Mouse (Mus musculus) lung, postnatal 25 days (tissue): ENCODE results near the gene Lrp6.

Source experiments
- DNase-seq: peaks from one replicate; pipeline ENCODE4 v3.0.0; 2022; ENCODE audit warnings: low spot score

Lrp6 gene

DNA sequence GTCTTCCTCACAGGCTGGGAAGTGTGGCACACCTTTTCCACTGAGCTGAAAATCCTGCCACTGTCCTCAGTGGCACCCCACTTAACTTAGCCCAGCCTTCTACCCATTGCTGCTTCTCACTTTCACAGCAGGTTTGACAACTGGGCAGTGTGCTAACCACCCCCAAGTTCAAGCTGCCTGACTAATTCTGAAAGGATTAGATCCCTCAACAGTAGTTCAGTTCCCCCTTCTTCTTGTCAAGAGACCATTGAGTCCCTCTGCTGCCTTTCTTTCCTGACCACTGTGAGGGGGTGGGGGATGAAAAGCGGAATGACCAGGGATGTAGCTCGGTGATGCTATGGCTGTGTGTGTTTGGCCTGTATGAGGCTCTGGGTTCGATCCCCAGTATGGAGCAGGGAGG is 133.5 kb downstream of the Lrp6 start:
- DNase-seq: no peak

- no peak for DNase-seq
Measured at GRCm38 (mm10) chr6:134431583-134431982, 135.2 kb downstream of the Lrp6 start.

- peak; percentile 44 for DNase-seq
Measured at GRCm38 (mm10) chr6:134430161-134430799, 136.5 kb downstream of the Lrp6 start.

GRCm38 (mm10) chr6:134428455-134428854 is 138.3 kb downstream of the Lrp6 start:
- no peak for DNase-seq

DNA sequence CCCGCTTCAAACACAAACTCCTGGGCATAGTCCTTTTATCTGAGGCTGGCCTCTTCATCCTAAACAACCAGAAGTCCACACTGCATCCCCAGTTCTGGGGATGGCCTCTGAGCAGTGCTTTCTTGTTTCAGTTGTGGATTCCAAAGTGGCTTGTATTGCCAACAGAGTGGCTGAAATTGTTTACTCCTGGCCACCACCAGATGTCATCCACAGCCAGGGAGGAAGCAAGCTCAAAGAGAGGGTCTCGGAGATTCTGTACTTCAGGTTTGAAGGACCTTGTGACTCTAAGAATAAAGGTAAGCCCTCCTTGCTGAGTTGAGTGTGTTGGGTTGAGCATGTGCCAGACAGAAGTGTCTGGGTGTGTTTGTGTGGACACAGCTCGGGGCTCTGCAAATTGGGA is 139.6 kb downstream of the Lrp6 start:
- no peak for DNase-seq

DNA sequence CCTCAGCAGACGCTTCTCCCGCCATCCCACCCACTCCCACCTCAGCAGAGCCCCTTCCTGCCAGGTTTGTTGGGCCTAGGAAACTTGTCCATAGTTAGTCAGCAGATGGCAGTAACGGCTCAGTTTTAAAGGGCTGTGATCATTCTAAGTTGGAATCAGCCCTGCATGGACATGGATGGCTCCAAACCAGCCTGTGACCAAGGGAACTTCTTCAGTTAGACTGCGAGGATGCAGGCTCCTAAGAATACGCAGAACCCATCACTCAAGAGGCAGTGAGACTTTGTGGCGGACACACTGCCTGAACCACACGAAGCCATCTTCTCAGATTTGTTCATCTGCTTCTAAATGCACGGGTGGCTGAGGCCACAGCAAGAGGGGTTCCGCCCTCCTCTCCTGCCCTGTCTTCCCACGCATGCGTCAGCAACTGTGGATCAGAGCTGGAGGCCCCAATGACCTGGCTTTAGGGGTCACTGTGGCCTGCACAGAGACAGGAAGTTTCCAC is 141.5 kb downstream of the Lrp6 start:
- peak; percentile 83 for DNase-seq

GRCm38 (mm10) chr6:134421921-134422320 is 144.8 kb downstream of the Lrp6 start:
- DNase-seq: no peak

DNA sequence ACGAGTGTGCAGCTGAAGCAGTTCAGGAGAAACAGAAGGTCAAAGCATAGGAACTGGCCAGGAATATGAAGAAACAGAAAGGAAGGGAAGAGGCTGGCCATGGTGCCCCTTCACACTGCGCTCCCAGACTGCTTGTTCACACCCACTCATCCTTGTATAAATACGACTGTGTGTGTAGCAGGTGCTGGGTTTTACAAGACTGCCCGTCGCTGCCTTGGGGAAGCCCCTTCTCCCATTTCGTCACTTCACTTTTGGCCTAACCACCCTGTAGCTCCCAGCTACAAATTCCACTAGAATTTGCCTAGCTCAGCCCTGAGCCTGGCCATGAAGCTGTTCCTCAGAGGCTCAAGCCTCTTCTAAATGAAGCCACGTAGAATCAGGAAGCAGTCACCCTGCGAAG is 146.4 kb downstream of the Lrp6 start:
- DNase-seq: no peak

DNA sequence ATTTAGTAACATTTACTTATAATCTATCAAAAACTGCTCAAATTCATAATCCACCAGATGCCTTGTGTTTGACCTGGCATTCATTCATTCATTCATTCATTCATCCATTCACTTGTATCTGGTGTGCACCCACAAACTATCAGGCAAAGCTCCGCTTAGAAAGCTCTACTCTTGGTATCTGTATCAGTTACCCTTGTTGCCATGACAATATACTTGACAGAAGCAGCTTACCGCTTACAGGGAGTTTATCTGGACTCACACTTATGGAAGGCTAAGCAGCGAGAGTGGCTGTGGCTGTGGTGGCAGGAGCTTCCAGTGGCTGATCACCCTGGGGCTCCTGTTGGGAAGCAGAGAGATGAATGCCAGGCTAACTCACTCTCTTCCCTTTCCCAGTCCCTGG is 148.9 kb downstream of the Lrp6 start:
- DNase-seq: no peak

DNA sequence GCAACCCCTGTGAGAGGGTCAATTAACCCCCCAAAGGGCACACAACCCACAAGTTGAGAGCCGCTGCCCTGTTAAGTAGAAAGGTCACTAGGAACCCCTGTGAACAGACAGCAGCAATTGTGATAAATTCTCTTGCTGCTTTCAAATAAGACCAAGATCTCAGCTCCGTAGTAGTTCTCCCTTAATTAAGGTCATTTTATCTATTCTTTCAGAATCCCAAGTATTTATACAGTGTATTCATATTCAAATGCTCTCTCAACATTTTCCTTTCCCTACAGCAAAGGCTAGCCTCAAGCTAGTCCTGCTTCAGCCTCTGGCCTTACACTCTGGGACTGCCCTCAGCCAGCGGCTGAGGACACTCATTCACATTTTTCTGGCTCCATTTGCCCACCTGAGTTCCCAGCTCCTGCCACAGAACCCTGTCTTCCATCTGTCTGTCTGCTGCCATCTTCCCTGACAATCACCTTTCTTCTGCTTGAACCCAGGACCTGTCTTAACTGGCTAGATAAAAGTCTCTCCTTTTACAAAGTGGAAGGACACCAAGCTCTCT is 150.1 kb downstream of the Lrp6 start:
- no peak for DNase-seq

DNA sequence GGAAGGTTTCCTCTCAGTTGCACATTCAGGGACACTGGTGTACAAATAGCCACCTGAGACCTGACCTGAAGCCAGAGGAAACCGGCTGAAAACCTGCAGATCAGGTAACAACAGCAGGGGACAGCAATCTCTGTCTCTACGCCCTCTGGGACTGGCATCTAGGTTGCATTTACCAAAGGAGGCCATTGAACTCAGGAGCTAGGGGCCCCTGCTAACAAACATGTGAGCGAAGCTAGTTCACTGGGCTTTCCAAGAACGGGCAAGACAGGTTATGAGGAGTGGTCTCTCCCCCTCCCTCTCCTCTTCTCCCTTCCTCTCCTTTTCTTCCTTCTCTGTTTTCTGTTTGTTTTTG is 152.3 kb downstream of the Lrp6 start:
- DNase-seq: no peak

DNA sequence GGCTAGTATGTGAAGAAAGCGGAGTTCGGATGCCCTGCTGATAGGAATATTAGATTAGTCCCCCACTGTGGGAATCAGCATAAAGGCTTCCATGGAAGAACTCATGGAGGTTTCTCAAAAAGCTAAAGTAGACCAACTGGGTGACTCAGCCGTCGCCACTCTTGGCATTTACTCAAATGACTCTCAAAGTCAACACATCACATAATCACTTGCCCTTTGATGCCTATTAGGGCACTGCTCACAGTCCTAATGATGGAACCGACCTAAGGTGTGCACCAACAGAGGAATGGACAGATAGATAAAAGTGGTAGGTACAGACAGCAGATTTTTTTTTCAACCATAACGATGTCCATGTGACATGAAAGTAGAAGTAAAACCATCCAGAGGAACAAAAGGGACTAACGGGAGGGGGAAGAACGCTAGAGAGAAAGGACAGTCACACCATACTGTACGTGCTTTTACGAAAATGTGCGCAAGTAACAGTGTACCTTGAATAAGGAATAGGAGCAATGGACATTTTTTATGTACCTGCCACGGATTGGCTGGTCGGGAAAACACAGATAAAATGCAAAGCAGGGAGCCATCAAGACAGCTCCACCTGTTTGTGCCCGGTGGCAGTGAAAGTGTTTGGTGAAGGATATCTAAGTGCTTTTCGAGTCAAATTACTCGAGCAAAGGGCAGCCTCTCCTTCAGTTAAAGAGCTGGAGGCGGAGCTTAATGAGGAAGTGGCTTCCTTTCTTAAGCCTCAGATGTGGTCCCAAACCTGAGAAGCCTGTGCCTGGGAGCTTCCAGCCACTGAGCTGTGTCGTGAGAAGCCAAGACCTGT is 152.8 kb downstream of the Lrp6 start:
- peak; percentile 71 for DNase-seq

DNA sequence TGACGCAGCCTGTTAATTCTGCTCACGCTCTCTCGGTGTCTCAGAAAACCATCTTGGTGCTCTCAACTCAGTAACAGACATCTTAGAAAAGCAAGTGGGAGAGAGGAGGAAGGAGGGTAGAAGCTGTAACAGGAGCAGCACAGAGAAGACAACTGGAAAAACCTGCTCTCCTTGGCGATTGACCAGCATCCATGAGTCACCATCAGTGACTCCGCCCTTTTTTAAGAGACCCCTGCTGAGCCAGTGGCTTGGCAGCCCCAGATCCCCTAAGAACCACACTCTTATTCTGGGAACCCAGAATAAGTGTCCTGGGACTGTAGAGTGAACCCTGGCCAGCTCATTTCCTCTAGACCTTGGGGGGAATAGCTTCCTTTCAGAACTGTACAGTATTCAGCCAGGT is 159.5 kb downstream of the Lrp6 start:
- peak; percentile 7 for DNase-seq

- DNase-seq: peak; percentile 14
Measured at GRCm38 (mm10) chr6:134403684-134404070, 163.1 kb downstream of the Lrp6 start.

DNA sequence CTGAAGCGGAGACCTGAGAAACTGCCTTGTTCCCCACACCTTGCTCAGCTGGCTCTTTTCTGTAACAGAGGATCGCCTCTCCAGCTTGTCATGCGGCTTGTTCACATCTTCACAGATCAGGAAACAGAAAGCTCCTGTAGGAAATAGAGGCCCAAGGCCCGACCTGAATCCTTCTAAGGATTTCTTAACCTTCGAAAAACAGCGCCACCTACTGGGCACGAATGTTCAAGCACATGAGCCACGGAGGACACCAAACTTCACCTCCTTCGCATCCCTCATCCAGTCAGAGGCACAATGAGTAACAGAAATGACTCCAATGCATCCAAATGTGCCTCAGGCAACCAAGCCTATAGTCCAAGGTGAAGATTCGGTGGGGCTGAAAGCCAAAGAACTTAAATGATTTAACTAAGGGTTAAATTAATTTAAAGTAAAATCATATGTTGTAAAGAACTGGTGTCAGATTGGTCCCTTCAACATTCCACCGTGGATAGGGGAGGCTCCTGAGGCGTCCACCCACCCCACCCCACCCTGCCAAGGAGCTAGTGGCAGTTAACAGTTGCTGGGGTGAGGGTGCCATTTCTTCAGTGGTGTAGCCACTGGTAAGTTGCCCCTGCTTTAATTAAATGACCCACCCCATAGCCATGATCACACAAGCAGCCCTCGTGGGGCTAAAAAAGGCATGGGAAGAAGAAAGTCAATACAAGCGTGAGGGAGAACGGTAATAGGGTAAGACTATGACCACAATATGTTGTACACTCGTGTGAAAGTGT is 163.7 kb downstream of the Lrp6 start:
- peak; percentile 50 for DNase-seq
